Mouse (Mus musculus): ENCODE results near the gene Msi1.
A peak's percentile ranks its signal among the peaks of the same experiment; 100 is the strongest.

The Msi1 gene

DNA sequence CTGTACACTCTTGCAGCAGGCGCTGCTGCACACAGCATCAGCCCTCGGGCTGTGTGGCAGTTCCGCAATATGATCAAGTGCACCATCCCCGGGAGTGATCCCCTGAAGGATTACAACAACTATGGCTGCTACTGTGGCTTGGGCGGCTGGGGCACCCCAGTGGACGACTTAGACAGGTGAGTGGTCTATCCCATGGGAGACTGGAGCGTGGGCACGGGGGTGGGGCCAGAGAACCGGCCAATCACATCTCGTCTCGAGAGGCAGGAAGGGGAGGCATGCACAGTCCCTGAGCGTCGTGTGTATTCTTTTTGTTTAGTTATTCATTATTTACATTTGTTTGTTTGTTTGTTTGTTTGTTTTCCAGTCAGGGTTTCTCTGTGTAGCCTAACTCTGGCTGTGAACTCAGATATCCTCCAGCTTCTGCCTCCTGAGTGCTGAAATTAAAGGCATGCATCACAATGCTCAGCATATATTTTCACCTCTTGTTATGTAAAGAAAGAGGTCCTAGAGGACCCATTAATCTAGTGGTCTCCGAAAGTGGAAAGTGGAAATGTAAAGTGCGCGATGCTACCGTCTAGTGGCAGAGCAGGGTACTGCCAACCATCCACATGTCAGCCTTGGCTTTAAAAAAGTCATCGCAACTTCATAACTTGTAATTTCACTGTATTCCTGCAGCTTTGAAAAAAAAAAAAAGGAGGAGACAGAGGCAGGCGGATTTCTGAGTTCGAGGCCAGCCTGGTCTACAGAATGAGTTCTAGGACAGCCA lies 41.5 kb downstream of the Msi1 start:
- DNase-seq: peak in 1 of 2 experiments; percentile 77

DNA sequence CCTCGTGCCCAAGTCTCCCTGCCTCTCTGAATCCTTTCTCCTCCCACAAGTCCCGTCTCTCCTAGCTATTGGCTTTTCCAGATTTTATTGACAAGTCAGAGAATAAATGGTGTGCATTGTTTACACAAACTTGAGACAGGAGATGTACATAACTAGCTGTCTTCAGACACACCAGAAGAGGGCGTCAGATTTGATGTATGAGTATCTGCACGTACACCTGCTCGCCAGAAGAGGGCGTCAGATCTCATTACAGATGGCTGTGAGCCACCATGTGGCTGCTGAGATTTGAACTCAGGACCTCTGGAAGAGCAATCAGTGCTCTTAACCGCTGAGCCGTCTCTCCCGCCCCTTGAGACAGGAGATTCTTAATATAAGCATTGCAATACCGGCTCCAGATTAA lies 43.8 kb downstream of the Msi1 start:
- no peak for DNase-seq

DNA sequence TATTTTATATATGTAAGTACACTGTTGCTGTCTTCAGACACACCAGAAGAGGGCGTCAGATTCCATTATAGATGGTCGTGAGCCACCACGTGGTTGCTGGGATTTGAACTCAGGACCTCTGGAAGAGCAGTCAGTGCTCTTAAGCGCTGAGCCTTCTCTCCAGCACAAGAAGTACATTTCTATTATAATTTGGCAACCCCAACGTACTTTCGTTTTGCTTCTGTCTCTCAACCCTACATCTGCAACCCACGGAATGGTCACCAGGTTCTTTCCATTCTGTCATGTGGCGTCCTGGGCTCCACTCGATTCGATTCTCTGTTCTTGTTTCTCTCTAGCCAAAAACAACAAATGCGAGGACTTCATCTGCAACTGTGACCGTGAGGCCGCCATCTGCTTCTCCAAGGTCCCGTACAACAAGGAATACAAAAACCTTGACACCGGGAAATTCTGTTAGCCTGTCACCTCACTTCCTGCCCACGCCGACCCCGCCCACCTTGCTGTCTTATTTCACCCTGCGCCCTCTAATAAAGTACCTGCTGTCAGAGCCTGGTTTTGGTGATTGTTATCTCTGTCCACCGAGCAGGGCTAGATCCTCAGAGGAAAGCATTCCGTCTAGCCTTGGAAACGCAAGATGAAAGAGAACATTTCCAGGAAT lies 44.9 kb downstream of the Msi1 start:
- DNase-seq: no peak

DNA sequence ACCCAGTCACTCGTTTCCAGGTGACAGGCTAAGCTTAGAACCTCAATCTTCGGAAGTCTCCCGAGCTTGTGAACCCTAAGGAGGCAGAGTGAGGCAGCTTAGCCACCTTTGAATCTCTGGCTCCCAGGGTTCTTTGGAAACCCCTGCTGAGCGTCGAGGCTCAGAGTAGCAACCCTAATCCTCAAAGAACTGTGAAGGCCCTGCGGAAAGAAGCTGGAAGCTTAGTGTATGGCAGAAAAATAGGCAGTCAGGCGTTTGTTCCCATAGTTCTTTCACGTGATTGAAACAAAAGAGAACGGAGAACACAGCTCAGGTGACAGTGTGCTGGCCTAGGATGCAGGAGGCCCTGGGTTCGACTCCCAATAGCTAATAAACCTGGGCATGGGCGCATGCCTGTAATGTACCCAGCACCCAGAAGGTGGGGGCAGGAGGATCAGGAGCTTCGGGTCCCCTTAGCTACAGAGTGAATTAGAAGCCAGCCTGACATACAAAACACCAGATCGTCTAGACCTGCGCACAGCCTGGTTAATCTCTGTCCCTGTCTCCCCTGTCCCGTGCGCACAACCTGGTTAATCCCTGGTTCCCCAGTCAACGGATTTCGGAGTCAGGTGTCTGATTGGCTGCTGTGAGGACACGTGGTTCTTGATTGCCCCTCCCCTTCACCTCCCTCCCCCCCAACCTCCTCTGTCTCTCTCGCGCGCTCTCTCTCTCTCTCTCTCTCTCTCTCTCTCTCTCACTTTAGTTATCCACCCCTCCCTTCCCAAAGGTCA lies 46.1 kb downstream of the Msi1 start:
- peak; percentile 75 to 88 for DNase-seq

DNA sequence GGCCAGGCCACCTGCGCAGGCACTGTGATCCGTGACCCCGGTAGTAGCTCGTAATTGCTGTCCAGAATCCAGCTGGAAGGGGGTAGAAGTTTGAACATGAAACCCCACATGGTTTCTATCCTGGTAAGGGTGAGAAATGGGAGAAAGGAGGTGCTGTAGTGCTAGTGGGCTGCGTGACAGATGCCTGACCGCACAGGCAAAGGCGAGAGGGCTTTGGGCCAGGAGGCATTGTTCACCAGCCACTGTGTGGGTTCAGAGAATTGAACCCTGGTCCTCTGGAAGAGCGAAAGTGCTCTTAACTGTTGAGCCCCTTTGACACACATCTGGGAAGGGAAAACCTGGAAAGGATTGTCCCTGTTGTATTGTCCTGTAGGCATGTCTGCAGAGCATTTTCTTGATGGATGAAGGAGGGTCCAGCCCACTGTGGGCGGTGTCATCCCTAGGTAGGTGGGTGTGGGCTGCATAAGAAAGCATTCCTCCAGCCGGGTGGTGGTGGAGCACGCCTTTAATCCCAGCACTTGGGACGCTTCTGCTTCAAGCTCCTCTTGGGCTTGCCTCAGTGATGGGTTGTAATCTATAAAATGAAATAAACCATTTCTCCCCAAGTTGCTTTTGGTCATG lies 46.8 kb downstream of the Msi1 start:
- no peak for DNase-seq

DNA sequence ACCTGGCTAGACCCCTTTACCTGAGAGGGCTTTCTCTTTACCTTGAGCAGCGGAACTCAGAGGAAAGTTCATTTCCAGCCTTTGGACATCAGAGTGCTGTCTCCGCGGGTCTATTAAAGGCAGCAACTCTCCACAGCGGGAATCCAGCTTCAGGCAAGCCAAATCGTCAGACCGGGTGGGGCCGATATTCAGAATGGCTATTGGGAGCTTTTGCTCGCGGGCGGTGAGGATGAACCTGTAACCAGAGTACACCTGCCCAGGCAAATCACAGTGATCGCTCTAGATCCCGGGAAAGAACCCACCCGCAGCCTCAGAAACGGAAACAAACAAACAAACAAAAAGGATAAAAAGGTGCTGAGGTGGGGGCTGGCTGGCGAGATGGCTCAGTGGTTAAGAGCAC lies 50.2 kb downstream of the Msi1 start:
- DNase-seq: no peak

DNA sequence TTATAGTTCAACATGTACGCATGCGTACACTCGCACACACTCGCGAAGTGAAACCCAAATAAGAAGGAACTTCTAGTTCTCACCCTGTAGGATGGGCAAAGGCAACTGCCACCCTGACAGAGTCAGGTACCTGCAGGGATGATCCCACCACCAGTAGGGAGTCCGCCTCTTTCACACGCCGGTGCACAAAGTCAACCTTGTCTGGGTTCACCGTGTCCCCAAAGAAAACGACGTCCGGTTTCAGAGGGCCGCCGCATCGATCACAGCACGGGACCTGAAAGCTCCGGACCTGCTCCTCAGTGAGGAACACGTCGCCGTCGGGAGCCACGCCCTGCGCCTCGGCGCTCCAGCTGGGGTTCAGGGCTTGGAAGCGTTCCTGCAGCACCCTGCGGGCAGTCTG lies 50.7 kb downstream of the Msi1 start:
- DNase-seq: no peak

DNA sequence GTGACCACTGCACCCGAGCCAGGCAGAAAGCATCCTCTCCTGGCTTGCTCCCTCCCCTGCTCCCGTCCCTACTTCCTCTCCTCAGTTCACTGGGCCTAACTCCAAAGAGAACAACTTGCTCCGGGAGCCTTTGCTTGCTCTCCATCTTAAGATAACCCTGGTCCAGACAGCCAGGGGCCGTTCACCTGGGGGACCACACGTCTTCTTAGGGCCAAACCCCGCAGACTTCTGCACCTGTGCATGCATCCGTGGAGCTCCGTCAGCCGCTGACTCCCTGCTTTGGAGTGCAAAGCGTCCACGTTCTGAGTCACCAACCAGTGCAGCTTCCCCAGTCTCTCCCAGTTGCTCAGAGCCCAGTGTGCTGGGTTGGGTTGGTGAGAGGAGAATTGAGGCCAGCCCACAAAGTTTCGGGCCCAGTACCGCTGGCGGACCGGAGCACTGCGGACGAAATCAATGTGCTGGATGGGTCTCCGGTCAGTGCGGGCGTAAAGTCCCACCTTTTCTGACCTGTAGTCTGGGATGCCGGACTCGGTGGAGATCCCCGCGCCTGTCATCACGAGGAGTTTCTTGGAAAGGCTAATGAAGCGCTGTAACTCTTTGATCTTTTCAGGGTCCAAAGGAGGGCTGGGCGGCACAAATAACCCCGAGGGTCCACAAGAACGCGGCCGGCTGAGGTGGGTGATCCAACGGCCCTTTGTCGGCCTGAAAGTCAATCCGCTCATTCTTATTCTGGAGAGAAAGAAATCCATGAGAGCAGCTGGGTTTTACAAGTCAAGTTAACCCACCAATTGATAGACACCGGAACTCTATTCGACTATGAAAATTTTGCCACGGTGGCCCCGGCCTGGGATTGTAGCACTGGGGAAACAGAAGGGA lies 53.2 kb downstream of the Msi1 start:
- no peak for DNase-seq

DNA sequence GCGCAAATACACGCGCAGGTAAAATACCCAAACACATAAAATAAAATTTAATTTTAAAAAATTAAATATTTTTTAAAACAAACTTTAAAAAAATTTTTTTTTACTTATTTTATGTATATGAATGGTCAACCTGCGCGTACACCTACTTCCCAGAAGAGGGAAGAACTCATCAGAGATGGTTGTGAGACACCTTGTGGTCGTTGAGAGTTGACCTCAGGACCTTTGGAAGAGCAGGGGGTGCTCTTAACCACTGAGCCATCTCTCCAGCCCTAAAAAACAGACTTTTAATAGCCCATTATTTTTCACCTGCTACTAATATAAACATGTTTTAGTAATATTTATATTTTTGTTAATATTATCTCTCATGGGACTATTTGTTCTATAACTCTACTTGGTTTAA lies 54.0 kb downstream of the Msi1 start:
- DNase-seq: no peak

DNA sequence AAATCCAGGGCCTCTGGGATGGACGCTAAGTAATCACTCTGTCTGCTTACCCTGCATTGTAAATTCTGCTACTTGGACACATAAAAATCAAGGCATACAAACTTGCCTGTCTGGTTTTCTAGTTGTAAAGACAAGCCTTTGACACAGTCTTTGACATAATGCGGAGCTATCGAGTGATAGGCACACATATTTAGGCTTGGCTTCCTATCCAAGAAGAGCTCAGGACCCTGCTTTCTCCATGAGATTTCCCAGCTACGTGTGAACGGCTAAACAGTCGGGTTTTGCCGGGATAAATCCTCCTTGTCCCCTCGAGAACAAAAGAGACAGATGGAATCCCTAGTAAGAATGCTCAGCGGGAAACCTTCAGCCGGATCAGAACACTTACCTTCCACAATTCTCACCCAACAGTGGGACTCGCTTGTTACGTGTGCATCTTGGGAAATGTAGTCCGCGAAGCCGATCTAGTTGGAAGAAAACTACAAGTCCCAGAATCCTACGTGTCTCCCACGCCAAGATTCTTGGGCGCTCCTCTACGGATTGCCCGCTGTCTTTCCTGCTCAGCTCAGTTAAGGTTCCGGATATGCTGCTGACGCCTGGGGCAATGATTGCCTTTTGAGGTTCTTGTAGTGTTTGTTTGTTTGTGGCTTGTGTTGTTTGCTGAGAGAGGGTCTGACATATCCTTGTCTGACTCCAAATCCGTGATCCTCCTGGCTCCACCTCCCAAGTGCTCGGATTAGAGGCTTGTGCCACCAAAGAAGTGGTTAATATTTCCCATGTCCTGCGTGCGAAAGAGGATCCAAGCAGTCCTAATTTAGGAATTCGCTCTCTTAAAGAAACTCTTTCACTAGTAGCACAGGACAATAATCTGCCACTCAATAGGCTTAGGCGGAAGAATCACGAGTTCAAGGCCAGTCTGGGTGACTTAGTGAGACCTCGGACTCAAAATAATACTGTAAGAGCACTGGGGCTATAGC lies 54.8 kb downstream of the Msi1 start, which contains the start of gene Sirt4:
TSS of gene Sirt4 (minus strand) at position 779 of the 974 bp plus-strand sequence.
- peak; percentile 86 to 92 for DNase-seq

DNA sequence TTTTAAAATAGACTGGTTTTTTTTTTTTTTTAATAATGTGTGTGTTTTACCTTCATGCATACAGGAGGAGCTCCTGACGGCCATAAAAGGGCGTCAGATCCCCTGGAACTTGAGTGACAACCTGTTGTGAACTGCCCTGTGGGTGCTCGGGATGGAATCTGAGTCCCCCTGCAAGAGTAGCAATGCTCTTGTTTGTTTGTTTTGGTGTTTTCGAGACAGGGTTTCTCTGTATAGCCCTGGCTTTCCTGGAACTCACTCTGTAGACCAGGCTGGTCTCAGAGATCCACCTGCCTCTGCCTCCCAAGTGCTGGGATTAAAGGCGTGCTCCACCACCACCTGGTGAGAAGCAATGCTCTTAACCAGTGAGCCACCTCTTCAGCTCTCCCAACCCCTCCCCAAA lies 55.6 kb downstream of the Msi1 start:
- peak in 1 of 2 experiments; percentile 29 for DNase-seq

DNA sequence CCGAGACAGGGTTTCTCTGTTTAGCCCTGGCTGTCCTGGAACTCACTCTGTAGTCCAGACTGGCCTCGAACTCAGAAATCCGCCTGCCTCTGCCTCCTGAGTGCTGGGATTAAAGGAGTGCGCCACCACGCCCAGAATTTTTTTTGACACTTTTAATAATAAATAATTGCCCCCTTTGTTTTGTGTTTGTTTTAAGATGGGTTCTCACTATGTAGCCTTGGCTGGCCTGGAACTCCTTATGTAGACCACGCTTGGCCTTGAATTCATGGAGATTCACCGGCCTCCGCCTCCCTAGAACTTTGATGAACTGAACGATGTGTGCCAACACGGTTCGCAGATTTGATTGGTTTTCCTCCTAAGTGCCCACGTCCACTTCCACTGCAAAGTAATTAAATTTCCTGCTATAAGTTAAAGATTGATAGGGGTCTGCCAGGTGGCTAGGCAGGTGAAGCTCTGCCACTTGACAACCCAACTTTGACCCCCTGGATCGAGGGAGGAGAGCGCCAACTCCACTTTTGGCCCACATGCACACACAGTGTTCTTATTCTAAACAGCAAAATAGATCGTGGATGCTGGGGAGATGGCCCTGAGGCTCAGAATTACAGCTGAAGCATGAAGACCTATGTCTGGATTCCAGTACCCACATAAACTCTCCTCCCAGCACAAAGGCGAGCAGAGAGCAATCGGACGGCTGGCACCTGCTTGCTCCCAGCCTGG lies 56.2 kb downstream of the Msi1 start:
- peak in 1 of 2 experiments; percentile 77 for DNase-seq

DNA sequence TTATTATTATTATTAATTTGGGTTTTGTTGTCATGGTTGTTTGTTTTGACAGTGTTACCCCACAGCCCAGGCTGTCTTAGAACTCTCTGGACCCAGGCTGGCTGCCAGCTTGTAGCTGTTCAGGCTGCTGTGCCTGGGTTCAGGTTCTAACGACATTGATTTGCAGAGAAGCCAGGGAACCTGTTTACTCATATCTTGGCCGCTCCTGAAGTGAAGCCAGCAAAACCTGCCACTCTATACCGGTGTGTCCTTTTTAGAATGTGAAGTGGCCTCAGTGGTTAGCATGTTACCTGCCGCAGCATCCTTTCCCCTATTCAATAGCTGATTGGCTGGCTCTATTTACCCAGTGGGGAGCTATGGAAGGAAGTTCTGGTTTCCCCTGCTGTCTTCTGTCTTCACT lies 57.3 kb downstream of the Msi1 start:
- DNase-seq: no peak

DNA sequence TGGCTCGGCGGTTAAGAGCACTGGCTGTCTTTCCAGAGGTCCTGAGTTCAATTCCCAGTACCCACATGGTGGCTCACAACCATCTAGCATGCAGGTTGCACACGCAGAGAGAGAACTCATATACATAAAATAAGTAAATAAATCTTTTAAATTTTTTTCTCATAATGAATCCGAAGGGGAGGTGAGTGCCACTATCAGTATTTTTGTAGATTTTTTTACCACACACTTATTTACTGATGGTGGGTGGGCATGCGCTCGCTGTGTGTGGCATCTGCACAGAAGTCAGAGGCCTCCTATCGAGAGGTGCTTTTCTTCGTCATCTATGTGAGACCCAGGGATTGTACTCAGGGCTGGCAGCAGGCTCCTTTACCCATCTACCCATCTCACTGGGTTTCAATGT lies 58.0 kb downstream of the Msi1 start:
- no peak for DNase-seq

DNA sequence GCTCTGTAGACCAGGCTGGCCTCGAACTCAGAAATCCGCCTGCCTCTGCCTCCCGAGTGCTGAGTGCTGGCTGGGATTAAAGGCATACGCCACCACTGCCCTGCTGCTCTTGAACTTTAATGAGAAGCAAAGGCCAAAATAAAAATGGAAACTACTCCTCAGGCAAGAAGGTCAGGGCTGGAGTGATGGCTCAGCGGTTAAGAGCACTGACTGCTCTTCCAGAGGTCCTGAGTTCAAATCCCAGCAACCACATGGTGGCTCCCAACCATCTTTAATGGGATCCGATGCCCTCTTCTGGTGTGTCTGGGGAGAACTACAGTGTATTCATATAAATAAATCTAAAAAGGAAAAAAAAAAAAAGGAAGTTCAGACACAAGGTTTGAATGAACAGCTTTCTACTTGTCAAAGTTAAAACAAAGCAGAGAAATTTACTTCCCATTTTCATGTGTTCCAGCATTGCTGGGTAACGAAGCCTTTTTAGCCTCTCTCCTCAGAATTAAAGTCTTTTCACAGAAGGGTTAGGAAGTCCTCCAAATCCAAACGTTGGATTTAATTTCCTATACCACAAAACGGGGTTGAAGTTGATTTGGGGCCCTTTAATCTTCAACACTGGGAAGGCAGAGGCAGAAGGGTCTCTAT lies 58.7 kb downstream of the Msi1 start:
- DNase-seq: no peak

DNA sequence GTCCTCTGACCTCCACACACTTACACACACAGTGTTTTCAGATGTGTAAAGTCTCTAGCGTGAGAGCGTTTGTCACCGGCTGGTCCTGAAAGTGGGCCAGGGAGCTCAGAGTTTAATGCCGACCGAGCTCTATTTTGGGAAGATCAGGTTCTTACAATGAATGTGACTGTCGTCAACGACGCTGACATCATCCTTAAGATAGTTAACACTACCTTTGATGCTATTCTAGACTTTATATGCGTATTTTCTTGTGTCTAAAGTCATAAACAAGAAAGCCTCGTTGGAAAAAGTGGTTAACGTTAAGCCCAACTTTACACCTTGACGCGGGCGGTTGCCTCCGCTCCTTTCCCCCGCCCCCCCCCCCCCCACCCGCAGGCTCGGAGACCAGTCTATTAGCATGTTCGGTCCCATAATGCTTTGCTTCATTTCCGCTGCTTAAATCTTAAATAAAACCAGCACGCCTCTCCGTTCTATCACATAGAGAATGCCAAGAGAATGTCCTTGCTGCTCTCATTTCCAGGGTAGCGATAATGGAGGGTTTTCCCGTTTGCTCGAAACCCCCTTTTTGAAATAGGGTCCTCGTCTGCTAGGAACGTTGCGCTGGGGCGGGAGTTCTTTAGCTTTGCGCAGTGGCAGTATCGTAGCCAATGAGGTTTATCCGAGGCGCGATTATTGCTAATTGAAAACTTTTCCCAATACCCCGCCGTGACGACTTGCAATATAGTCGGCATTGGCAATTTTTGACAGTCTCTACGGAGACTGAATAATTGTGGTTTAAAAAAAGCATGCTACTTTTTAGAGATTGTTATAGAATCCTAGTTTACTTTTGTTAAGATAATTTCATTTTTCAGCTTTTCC lies 59.7 kb downstream of the Msi1 start:
- peak; percentile 77 to 84 for DNase-seq

DNA sequence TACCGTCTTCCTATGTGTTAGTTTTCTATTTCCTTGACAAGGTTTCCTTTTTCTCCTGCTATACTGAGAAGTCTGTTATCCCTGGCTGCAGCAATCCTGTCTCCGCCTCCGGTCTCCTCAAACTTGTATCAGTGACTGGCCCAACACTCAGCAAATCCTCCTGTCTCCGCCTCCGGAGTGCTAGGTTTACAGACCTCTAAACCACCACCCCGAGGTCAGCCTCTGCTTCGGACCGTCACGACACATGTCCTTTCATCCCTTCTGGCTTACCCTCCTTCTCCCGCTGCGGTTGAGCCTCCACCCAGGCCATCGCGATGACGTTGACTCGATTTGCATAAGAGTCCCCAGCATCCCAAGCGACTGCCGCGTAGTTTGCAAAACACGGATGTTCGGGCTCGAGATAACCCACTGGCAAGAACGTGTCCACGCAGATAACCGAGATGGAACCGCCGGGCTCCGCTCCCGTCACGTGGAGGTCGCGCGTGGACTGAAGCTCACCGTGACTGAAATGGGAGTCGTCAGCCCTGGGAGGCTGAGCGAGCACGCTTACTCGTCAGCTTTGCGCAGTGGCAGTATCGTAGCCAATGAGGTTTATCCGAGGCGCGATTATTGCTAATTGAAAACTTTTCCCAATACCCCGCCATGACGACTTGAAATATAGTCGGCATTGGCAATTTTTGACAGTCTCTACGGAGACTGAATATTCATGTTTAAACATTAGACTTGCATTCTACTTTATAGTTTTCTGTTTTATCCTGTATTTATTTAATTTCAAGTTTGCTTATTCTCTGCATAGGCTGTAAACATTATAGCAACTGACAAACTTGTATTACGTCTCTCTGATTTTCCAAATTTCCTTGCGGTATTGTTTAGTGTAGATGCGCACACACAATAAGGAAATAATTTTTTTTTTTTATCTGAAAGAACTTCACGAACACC lies 60.6 kb downstream of the Msi1 start:
- DNase-seq: peak; percentile 88 to 93

DNA sequence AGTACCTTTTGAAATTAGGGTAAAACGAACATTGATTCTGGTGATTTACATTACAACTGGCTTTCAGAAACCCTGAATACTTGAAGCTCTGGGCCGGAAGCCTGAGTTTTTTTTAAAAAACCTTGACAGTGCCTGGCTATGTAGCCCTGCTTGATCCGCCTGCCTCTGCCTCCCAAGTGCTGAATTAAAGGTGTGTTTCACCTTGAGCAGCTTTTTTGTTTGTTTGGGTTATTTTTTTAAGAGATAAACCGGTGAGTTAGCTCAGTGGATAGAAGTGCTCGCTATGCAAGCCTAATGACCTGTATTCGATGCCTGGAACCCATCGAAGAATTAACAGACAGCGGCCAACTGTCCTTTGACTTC lies 61.2 kb downstream of the Msi1 start:
- DNase-seq: peak in 1 of 2 experiments; percentile 37
